Mouse (Mus musculus): ENCODE results near the gene Xbp1. TPM values are rescaled to one million over a fixed set of nuclear protein-coding genes. Genes with fewer than 3 reads are reported as not detected.
"Not testable (repeated sequence)": the region's sequence is repeated elsewhere in the genome, so short reads cannot be mapped to it uniquely, and the experiment has no call there.

The Xbp1 gene
- polyA plus RNA-seq, 1 experiment from 2014 or later, result 130 TPM

DNA sequence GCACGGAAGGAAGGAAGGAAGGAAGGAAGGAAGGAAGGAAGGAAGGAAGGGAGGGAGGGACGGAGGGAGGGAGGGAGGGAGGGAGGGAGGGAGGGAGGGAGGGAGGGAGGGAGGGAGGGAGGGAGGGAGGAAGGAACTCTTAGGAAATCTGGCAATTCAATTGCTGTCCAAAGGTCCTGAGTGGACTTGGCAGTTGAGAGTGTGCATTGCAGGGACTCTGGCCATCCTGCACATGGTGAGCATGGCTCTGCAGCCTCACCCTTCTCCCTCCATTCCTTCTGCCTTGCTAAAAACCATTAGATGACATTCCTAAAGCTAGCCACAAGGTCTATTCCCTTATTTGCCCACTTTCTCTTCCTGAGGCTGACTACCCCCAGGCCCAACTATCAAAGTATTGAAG lies 9.8 kb upstream of the Xbp1 start:
- not testable (repeated sequence) for H3K4me3 ChIP-seq (replicated peaks; ENCODE audit: low read depth, low read length); H3K36me3 ChIP-seq (ENCODE audit: control insufficient read depth, insufficient read depth, low read length); DNase-seq; H3K9me3 ChIP-seq (ENCODE audit: control insufficient read depth, low read length); H3K4me1 ChIP-seq (ENCODE audit: control insufficient read depth, insufficient read depth, low read length); H3K4me2 ChIP-seq (ENCODE audit: low read length); ATAC-seq (ENCODE audit: low FRiP score, low TSS enrichment); H3K27me3 ChIP-seq (ENCODE audit: control insufficient read depth, insufficient read depth, low read length); H3K9ac ChIP-seq (replicated peaks; ENCODE audit: low read length); H3K27ac ChIP-seq (replicated peaks; ENCODE audit: low read depth, low read length)
- WGBS, result 100% methylated on average over 1 of the region's 2 CpGs

DNA sequence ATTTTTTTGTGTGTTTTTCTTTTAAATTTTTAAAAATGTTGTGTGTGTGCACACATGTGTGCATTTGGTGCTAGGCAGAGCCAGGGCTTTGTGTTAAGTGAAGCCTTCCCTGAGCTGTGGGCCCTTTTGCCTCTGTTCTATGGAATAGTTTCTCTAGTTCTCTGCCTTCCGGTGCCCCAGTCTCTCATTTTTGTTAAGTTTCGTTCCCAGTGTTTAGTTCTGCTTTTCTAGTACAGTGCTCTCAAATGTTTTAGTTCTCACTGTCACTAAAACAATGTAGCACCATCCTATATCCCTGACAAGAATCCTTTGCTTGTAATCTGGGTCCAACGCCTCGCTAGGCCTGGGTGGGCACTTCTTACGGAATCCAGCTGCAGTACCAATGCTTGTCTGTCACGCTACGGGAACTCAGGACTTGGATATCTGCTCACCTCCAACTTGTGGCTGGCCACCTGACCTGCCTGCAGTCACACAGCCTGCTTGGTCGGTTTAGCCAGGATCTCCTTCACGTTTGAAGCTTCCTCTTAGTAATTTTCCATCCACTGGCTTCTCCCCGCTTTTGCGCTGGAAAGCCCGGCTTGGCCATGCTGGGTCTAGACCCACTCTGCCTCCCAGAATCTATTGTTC lies 8.2 kb upstream of the Xbp1 start:
- no peaks in the 10 kb centered on the region for H3K9me3 ChIP-seq (ENCODE audit: control insufficient read depth, low read length)
- no peaks in the 10 kb centered on the region for H3K36me3 ChIP-seq (ENCODE audit: control insufficient read depth, insufficient read depth, low read length)
- no peaks in the 10 kb centered on the region for H3K4me1 ChIP-seq (ENCODE audit: control insufficient read depth, insufficient read depth, low read length)
- H3K4me2 ChIP-seq (ENCODE audit: low read length), result no peak overlapping the region
- ATAC-seq (ENCODE audit: low FRiP score, low TSS enrichment) (no peak), DNase-seq (no peak)
- H3K27me3 ChIP-seq (ENCODE audit: control insufficient read depth, insufficient read depth, low read length), result no peaks in the 10 kb centered on the region
- H3K9ac ChIP-seq (replicated peaks; ENCODE audit: low read length), result no peak overlapping the region
- H3K4me3 ChIP-seq (replicated peaks; ENCODE audit: low read depth, low read length), result no peak overlapping the region
- no peak overlapping the region for H3K27ac ChIP-seq (replicated peaks; ENCODE audit: low read depth, low read length)
- 77% methylated on average over 12 of the region's 12 CpGs for WGBS

DNA sequence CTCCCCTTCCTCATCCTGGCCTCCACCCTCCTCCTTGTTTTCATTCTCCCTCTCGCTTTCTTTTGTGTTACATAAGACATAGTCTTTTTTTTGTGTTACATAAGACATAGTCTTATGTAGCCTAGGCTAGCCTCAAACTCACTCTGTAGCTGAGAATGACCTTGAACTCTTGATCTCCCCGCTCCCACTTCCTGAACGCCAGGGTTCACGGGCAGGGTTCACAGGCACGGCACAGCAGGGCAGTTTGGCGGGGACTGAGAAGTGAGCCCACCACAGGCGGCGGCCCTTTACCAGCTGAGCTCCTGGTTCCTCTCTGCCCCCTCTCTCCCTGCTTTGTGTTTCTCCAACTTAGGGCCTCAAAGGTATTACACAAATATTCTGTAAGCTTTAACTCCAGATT lies 7.5 kb upstream of the Xbp1 start:
- Histone ChIP-seq H3K36me3 (ENCODE audit: control insufficient read depth, insufficient read depth, low read length) (no peaks in the 10 kb centered on the region), H3K9ac (replicated peaks; ENCODE audit: low read length) (no peak overlapping the region), H3K27ac (replicated peaks; ENCODE audit: low read depth, low read length) (no peak overlapping the region), H3K4me2 (ENCODE audit: low read length) (no peak overlapping the region), H3K4me1 (ENCODE audit: control insufficient read depth, insufficient read depth, low read length) (no peaks in the 10 kb centered on the region), H3K4me3 (replicated peaks; ENCODE audit: low read depth, low read length) (no peak overlapping the region), H3K27me3 (ENCODE audit: control insufficient read depth, insufficient read depth, low read length) (no peaks in the 10 kb centered on the region), H3K9me3 (ENCODE audit: control insufficient read depth, low read length) (no peaks in the 10 kb centered on the region)
- ATAC-seq (ENCODE audit: low FRiP score, low TSS enrichment) (no peak), DNase-seq (no peak)
- WGBS, result 85% methylated on average over 8 of the region's 8 CpGs

DNA sequence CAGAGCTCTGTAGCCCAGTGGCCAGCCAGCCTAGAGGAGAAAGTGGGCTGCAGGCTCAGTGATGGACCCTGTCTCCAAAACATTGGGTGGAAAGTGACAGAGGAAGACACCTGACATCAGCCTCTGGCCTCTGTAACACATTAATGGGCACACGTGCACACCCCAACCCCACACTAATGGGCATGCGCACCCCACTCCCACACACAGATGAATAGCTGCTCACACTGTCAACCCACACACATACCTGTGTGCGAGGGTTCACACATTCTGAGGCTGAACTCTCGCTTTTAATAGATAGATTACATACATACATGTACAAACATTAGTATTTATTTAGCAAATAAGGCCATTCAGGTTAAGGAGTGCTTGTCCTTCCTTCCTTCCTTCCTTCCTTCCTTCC lies 6.4 kb upstream of the Xbp1 start:
- no peak overlapping the region for H3K4me3 ChIP-seq (replicated peaks; ENCODE audit: low read depth, low read length)
- H3K9me3 ChIP-seq (ENCODE audit: control insufficient read depth, low read length), result no peaks in the 10 kb centered on the region
- H3K4me2 ChIP-seq (ENCODE audit: low read length), result no peak overlapping the region
- no peak for DNase-seq
- H3K4me1 ChIP-seq (ENCODE audit: control insufficient read depth, insufficient read depth, low read length), result no peaks in the 10 kb centered on the region
- no peak overlapping the region for H3K27ac ChIP-seq (replicated peaks; ENCODE audit: low read depth, low read length)
- no peak for ATAC-seq (ENCODE audit: low FRiP score, low TSS enrichment)
- no peak overlapping the region for H3K9ac ChIP-seq (replicated peaks; ENCODE audit: low read length)
- H3K36me3 ChIP-seq (ENCODE audit: control insufficient read depth, insufficient read depth, low read length), result no peaks in the 10 kb centered on the region
- no peaks in the 10 kb centered on the region for H3K27me3 ChIP-seq (ENCODE audit: control insufficient read depth, insufficient read depth, low read length)
- 91% methylated on average over 4 of the region's 4 CpGs for WGBS

DNA sequence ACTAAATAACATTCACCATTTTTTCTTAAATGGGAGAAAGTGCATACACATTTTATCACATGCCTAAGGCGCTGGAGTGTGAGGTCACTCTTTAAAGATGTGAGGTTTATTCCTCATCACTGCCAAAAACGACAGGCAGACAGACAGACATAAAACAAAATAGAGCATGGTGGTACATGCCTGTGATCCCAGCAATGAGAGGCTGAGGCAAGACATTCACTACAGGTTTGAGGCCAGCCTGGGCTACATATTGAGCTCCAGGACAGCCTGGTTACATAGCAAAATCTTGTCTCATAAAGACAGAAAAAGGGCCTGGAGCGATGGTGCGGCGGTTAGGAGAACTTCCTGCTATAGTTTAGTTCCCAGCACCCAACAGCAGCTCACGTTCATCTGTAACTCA lies 5.3 kb upstream of the Xbp1 start:
- H3K36me3 ChIP-seq (ENCODE audit: control insufficient read depth, insufficient read depth, low read length), result no peaks in the 10 kb centered on the region
- no peaks in the 10 kb centered on the region for H3K27me3 ChIP-seq (ENCODE audit: control insufficient read depth, insufficient read depth, low read length)
- no peak overlapping the region for H3K4me2 ChIP-seq (ENCODE audit: low read length)
- no peak for ATAC-seq (ENCODE audit: low FRiP score, low TSS enrichment)
- DNase-seq, result no peak
- no peaks in the 10 kb centered on the region for H3K4me1 ChIP-seq (ENCODE audit: control insufficient read depth, insufficient read depth, low read length)
- no peak overlapping the region for H3K27ac ChIP-seq (replicated peaks; ENCODE audit: low read depth, low read length)
- no peak overlapping the region for H3K4me3 ChIP-seq (replicated peaks; ENCODE audit: low read depth, low read length)
- 84% methylated on average over 6 of the region's 6 CpGs for WGBS
- no peaks in the 10 kb centered on the region for H3K9me3 ChIP-seq (ENCODE audit: control insufficient read depth, low read length)
- no peak overlapping the region for H3K9ac ChIP-seq (replicated peaks; ENCODE audit: low read length)

DNA sequence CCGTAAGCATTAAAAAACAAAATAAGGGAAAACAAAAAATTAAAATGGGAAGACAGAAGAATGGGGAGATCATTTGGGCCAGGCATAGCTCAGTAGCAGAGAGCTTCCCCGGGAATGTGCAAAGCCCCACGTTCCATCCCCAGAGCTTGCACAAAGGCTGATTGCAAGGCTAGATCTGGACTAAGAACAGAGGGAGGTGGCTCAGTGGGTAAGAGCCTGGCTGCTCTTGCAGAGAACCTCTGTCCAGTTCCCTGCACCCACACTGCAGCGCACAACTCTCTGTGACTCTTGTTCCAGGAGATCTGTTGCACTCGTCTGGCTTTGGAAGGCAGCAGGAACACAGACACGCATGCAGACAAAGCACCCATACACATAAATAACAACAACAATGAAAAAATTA lies 4.8 kb upstream of the Xbp1 start:
- no peak for ATAC-seq (ENCODE audit: low FRiP score, low TSS enrichment)
- Histone ChIP-seq H3K9me3 (ENCODE audit: control insufficient read depth, low read length) (no peaks in the 10 kb centered on the region), H3K4me3 (replicated peaks; ENCODE audit: low read depth, low read length) (no peak overlapping the region), H3K27ac (replicated peaks; ENCODE audit: low read depth, low read length) (no peak overlapping the region), H3K4me2 (ENCODE audit: low read length) (no peak overlapping the region), H3K27me3 (ENCODE audit: control insufficient read depth, insufficient read depth, low read length) (no peaks in the 10 kb centered on the region), H3K9ac (replicated peaks; ENCODE audit: low read length) (no peak overlapping the region), H3K36me3 (ENCODE audit: control insufficient read depth, insufficient read depth, low read length) (no peaks in the 10 kb centered on the region), H3K4me1 (ENCODE audit: control insufficient read depth, insufficient read depth, low read length) (no peaks in the 10 kb centered on the region)
- no peak for DNase-seq
- 78% methylated on average over 6 of the region's 6 CpGs for WGBS

DNA sequence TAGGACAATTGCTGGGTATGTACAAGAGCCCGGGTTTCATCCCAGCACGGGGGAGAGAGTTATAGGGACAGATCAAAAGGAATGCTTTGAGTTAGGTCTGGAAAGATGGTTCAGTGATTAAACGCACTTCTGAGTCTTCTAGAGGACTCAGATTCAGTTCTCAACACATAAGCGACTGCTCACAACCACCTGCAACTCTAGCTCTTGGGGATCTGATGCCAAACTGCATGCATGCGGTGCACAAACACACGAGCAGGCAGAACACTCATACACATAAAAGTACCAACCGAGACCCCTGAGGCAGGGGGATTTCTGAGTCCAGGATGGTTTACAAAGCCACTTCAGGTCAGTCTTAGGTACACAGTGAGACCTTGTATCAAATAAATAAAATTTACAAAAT lies 4.3 kb upstream of the Xbp1 start:
- H3K9ac ChIP-seq (replicated peaks; ENCODE audit: low read length), result no peak overlapping the region
- H3K36me3 ChIP-seq (ENCODE audit: control insufficient read depth, insufficient read depth, low read length), result no peaks in the 10 kb centered on the region
- no peak overlapping the region for H3K27ac ChIP-seq (replicated peaks; ENCODE audit: low read depth, low read length)
- 80% methylated on average over 7 of the region's 7 CpGs for WGBS
- no peak for DNase-seq
- H3K4me3 ChIP-seq (replicated peaks; ENCODE audit: low read depth, low read length), result no peak overlapping the region
- H3K9me3 ChIP-seq (ENCODE audit: control insufficient read depth, low read length), result no peaks in the 10 kb centered on the region
- no peak for ATAC-seq (ENCODE audit: low FRiP score, low TSS enrichment)
- no peaks in the 10 kb centered on the region for H3K27me3 ChIP-seq (ENCODE audit: control insufficient read depth, insufficient read depth, low read length)
- no peak overlapping the region for H3K4me2 ChIP-seq (ENCODE audit: low read length)
- H3K4me1 ChIP-seq (ENCODE audit: control insufficient read depth, insufficient read depth, low read length), result no peaks in the 10 kb centered on the region

DNA sequence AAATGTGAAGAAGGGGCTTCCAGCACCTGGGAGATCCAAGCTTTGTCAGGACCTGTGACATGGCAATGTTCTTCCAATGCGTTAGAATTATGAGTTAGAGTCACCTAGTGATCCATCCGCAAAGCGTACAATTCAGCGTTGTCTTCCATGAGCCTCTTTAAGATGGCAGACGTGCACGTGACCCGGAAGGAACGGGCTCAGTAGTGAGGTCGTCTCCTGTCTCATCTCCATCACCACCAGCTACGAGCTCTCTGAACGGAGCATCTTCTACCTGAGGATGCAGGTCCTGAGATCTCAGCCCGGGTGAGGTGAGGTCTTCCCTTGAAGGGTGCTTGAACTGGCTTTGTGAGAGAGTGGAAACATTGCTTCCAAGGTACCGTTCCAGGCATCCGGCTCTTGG lies 3.8 kb upstream of the Xbp1 start:
- DNase-seq (no peak), ATAC-seq (ENCODE audit: low FRiP score, low TSS enrichment) (no peak)
- no peak overlapping the region for H3K4me2 ChIP-seq (ENCODE audit: low read length)
- H3K27me3 ChIP-seq (ENCODE audit: control insufficient read depth, insufficient read depth, low read length), result no peaks in the 10 kb centered on the region
- no peaks in the 10 kb centered on the region for H3K9me3 ChIP-seq (ENCODE audit: control insufficient read depth, low read length)
- 93% methylated on average over 14 of the region's 14 CpGs for WGBS
- no peaks in the 10 kb centered on the region for H3K36me3 ChIP-seq (ENCODE audit: control insufficient read depth, insufficient read depth, low read length)
- no peak overlapping the region for H3K4me3 ChIP-seq (replicated peaks; ENCODE audit: low read depth, low read length)
- H3K4me1 ChIP-seq (ENCODE audit: control insufficient read depth, insufficient read depth, low read length), result no peaks in the 10 kb centered on the region
- no peak overlapping the region for H3K9ac ChIP-seq (replicated peaks; ENCODE audit: low read length)
- no peak overlapping the region for H3K27ac ChIP-seq (replicated peaks; ENCODE audit: low read depth, low read length)

DNA sequence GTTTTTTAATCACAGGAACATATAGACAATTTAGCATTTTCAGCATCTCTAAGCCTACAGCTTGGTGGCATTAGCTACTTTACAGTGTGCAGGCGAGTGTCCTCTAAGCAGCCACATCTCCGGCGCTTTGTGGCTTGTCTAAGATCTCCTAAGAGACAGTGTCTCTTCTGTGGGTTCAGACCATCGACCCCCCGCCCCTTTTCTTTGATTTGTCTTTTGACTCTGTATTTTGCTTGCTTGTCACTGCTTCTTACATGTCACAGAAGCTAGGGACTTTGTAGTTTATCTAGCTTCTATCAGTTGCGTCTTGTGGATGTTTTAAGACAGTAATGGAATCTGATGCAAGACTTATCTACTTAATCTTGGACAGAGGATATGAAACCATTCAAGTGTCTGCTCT lies 3.1 kb upstream of the Xbp1 start:
- Histone ChIP-seq H3K27me3 (ENCODE audit: control insufficient read depth, insufficient read depth, low read length) (no peaks in the 10 kb centered on the region), H3K36me3 (ENCODE audit: control insufficient read depth, insufficient read depth, low read length) (no peaks in the 10 kb centered on the region), H3K4me3 (replicated peaks; ENCODE audit: low read depth, low read length) (no peak overlapping the region), H3K9me3 (ENCODE audit: control insufficient read depth, low read length) (no peaks in the 10 kb centered on the region), H3K9ac (replicated peaks; ENCODE audit: low read length) (no peak overlapping the region), H3K27ac (replicated peaks; ENCODE audit: low read depth, low read length) (no peak overlapping the region), H3K4me2 (ENCODE audit: low read length) (no peak overlapping the region), H3K4me1 (ENCODE audit: control insufficient read depth, insufficient read depth, low read length) (peaks cover 2% of the 10 kb centered on the region)
- DNase-seq, result no peak
- ATAC-seq (ENCODE audit: low FRiP score, low TSS enrichment), result no peak
- WGBS, result 84% methylated on average over 6 of the region's 6 CpGs

All from midbrain, embryonic 14.5 days (tissue).